Mouse (Mus musculus) hindbrain, embryonic 12.5 days (tissue): Measurements from ENCODE around the gene Magi1. TPM values are rescaled to one million over a fixed set of nuclear protein-coding genes. Genes with fewer than 3 reads are reported as not detected.

Experiments used
- ATAC-seq: fragments of 200-750 bp; cut with Nextera tagmentation; 2 replicates; pipeline ENCODE4 v1.8.0; 2017; ENCODE audit warnings: moderate TSS enrichment; ENCODE audit not compliant: low FRiP score
- H3K27ac ChIP-seq: fragments of 300-500 bp; sonication (generic); 2 replicates; pipeline ENCODE4 v1.5.1; 2016; ENCODE audit warnings: mild to moderate bottlenecking
- H3K27me3 ChIP-seq: fragments of 300-500 bp; sonication (generic); 2 replicates; pipeline ENCODE4 v1.6.1; 2016; ENCODE audit warnings: mild to moderate bottlenecking
- H3K36me3 ChIP-seq: fragments of 300-500 bp; sonication (generic); 2 replicates; pipeline ENCODE4 v1.6.1; 2016; ENCODE audit warnings: mild to moderate bottlenecking
- H3K4me1 ChIP-seq: fragments of 300-500 bp; sonication (generic); 2 replicates; pipeline ENCODE4 v1.6.1; 2016
- H3K4me2 ChIP-seq: fragments of 300-500 bp; sonication (generic); replicated peaks from 2 replicates; pipeline ENCODE4 v1.6.1; 2016; ENCODE audit warnings: mild to moderate bottlenecking
- H3K4me3 ChIP-seq: fragments of 300-500 bp; sonication (generic); 2 replicates; pipeline ENCODE4 v1.5.1; 2016; ENCODE audit warnings: mild to moderate bottlenecking
- H3K9ac ChIP-seq: fragments of 300-500 bp; sonication (generic); 2 replicates; pipeline ENCODE4 v1.6.1; 2016; ENCODE audit warnings: mild to moderate bottlenecking, moderate library complexity
- H3K9me3 ChIP-seq: fragments of 300-500 bp; sonication (generic); replicated peaks from 2 replicates; pipeline ENCODE4 v1.6.1; 2016; ENCODE audit warnings: mild to moderate bottlenecking
- WGBS: fragments of 180-500 bp; shearing (Covaris S2); methylation state at CpG from one replicate; pipeline ENCODE4 v1.1.7; 2016; 5-methylcytosine and 5-hydroxymethylcytosine counted together
- polyA plus RNA-seq: library from polyadenylated mRNA; unstranded; fragments of >200 nt; fragmentation: Nextera tagmentation; extraction: Ambion mirVana; gene quantifications from 2 replicates; pipeline ENCODE4 v1.2.1, GENCODE M21; 2016

Magi1 gene
- polyA plus RNA-seq, 1 experiment from 2014 or later = 35.9 TPM

- H3K9ac ChIP-seq = no peak overlapping the region
Observed at GRCm38 (mm10) chr6:94083459-94083858, 200.3 kb downstream of the Magi1 start.

GRCm38 (mm10) chr6:94080933-94081545, 202.7 kb downstream of the Magi1 start:
- Histone ChIP-seq H3K9ac (no peak overlapping the region), H3K4me1 (peaks cover 17% of the 10 kb centered on the region), H3K9me3 (no peaks in the 10 kb centered on the region), H3K4me3 (no peak overlapping the region), H3K27me3 (no peaks in the 10 kb centered on the region), H3K4me2 (no peak overlapping the region), H3K36me3 (no peaks in the 10 kb centered on the region), H3K27ac (no peak overlapping the region)
- WGBS = 21% methylated on average over 4 of the region's 4 CpGs
- no peak for ATAC-seq

More at GRCm38 (mm10) chr6:94083459-94083858, 200.3 kb downstream of the Magi1 start:
- Histone ChIP-seq H3K4me1 (peaks cover 17% of the 10 kb centered on the region), H3K27me3 (no peaks in the 10 kb centered on the region), H3K4me2 (no peak overlapping the region), H3K9me3 (no peaks in the 10 kb centered on the region), H3K4me3 (no peak overlapping the region), H3K27ac (no peak overlapping the region), H3K36me3 (no peaks in the 10 kb centered on the region)
- no peak for ATAC-seq
- WGBS = 87% methylated on average over 7 of the region's 7 CpGs

GRCm38 (mm10) chr6:94078934-94079333, 204.8 kb downstream of the Magi1 start:
- no peak for ATAC-seq
- Histone ChIP-seq H3K27ac (no peak overlapping the region), H3K9me3 (no peaks in the 10 kb centered on the region), H3K4me2 (no peak overlapping the region), H3K27me3 (no peaks in the 10 kb centered on the region), H3K36me3 (no peaks in the 10 kb centered on the region), H3K9ac (no peak overlapping the region), H3K4me1 (peaks cover 14% of the 10 kb centered on the region), H3K4me3 (no peak overlapping the region)
- WGBS = 31% methylated on average over 8 of the region's 8 CpGs

- Histone ChIP-seq H3K9ac (no peak overlapping the region), H3K9me3 (no peaks in the 10 kb centered on the region), H3K4me2 (no peak overlapping the region), H3K27ac (no peak overlapping the region), H3K4me1 (peaks cover 10% of the 10 kb centered on the region), H3K36me3 (no peaks in the 10 kb centered on the region), H3K27me3 (no peaks in the 10 kb centered on the region), H3K4me3 (no peak overlapping the region)
- no peak for ATAC-seq
- 90% methylated on average over 3 of the region's 3 CpGs for WGBS
Observed at GRCm38 (mm10) chr6:94077013-94077412, 206.7 kb downstream of the Magi1 start.

- H3K27me3 ChIP-seq = no peaks in the 10 kb centered on the region
- WGBS = 88% methylated on average over 4 of the region's 4 CpGs
- ATAC-seq = no peak
- no peaks in the 10 kb centered on the region for H3K36me3 ChIP-seq
- H3K9me3 ChIP-seq = no peaks in the 10 kb centered on the region
- no peak overlapping the region for H3K27ac ChIP-seq
- H3K4me2 ChIP-seq = no peak overlapping the region
- H3K9ac ChIP-seq = no peak overlapping the region
- peaks cover 10% of the 10 kb centered on the region for H3K4me1 ChIP-seq
- H3K4me3 ChIP-seq = no peak overlapping the region
Observed at GRCm38 (mm10) chr6:94075990-94076389, 207.7 kb downstream of the Magi1 start.

GRCm38 (mm10) chr6:94075228-94075627, 208.5 kb downstream of the Magi1 start:
- H3K27ac ChIP-seq = no peak overlapping the region
- WGBS = 34% methylated on average over 8 of the region's 8 CpGs
- no peaks in the 10 kb centered on the region for H3K36me3 ChIP-seq
- no peaks in the 10 kb centered on the region for H3K27me3 ChIP-seq
- H3K9ac ChIP-seq = no peak overlapping the region
- H3K4me1 ChIP-seq = peaks cover 14% of the 10 kb centered on the region
- no peak; the same call in 1 of the 2 replicates for ATAC-seq
- H3K4me2 ChIP-seq = no peak overlapping the region
- no peak overlapping the region for H3K4me3 ChIP-seq
- no peaks in the 10 kb centered on the region for H3K9me3 ChIP-seq

GRCm38 (mm10) chr6:94071676-94072075, 212.0 kb downstream of the Magi1 start:
- Histone ChIP-seq H3K27ac (no peak overlapping the region), H3K27me3 (no peaks in the 10 kb centered on the region), H3K9ac (no peak overlapping the region), H3K9me3 (no peaks in the 10 kb centered on the region), H3K4me2 (no peak overlapping the region), H3K4me3 (no peak overlapping the region), H3K4me1 (peaks cover 22% of the 10 kb centered on the region), H3K36me3 (no peaks in the 10 kb centered on the region)
- ATAC-seq = no peak
- WGBS = 76% methylated on average over 5 of the region's 5 CpGs

GRCm38 (mm10) chr6:94070702-94071101, 213.0 kb downstream of the Magi1 start:
- Histone ChIP-seq H3K27me3 (no peaks in the 10 kb centered on the region), H3K36me3 (no peaks in the 10 kb centered on the region), H3K4me3 (no peak overlapping the region), H3K4me1 (peaks cover 22% of the 10 kb centered on the region), H3K9me3 (no peaks in the 10 kb centered on the region), H3K27ac (no peak overlapping the region), H3K9ac (no peak overlapping the region), H3K4me2 (no peak overlapping the region)
- ATAC-seq = no peak
- 68% methylated on average over 3 of the region's 3 CpGs for WGBS

GRCm38 (mm10) chr6:94069421-94069820, 214.3 kb downstream of the Magi1 start:
- Histone ChIP-seq H3K36me3 (no peaks in the 10 kb centered on the region), H3K9ac (no peak overlapping the region), H3K27me3 (no peaks in the 10 kb centered on the region), H3K9me3 (no peaks in the 10 kb centered on the region), H3K27ac (no peak overlapping the region), H3K4me3 (no peak overlapping the region), H3K4me1 (peaks cover 18% of the 10 kb centered on the region), H3K4me2 (no peak overlapping the region)
- no peak for ATAC-seq
- WGBS = 74% methylated on average over 3 of the region's 3 CpGs

- Histone ChIP-seq H3K36me3 (no peaks in the 10 kb centered on the region), H3K4me3 (no peak overlapping the region), H3K27ac (no peak overlapping the region), H3K4me2 (no peak overlapping the region), H3K27me3 (no peaks in the 10 kb centered on the region), H3K9me3 (no peaks in the 10 kb centered on the region), H3K4me1 (peaks cover 18% of the 10 kb centered on the region), H3K9ac (no peak overlapping the region)
- no peak for ATAC-seq
- 47% methylated on average over 8 of the region's 8 CpGs for WGBS
Observed at GRCm38 (mm10) chr6:94067741-94068450, 215.8 kb downstream of the Magi1 start.

- ATAC-seq = no peak
- WGBS = 79% methylated on average over 4 of the region's 4 CpGs
- H3K9me3 ChIP-seq = 0 out of 2 replicates have a peak, but pooled peaks cover 1% of the 10 kb centered on the region
Observed at GRCm38 (mm10) chr6:94064832-94065231, 218.9 kb downstream of the Magi1 start.

GRCm38 (mm10) chr6:94063542-94063941, 220.2 kb downstream of the Magi1 start:
- Histone ChIP-seq H3K9ac (no peak overlapping the region), H3K4me1 (peaks cover 12% of the 10 kb centered on the region; the same call in 1 of the 2 replicates), H3K9me3 (0 out of 2 replicates have a peak, but pooled peaks cover 2% of the 10 kb centered on the region), H3K27me3 (no peaks in the 10 kb centered on the region), H3K4me2 (no peak overlapping the region), H3K36me3 (no peaks in the 10 kb centered on the region), H3K27ac (no peak overlapping the region), H3K4me3 (no peak overlapping the region)
- WGBS = 84% methylated on average over 4 of the region's 4 CpGs
- no peak for ATAC-seq

More at GRCm38 (mm10) chr6:94064832-94065231, 218.9 kb downstream of the Magi1 start:
- no peak overlapping the region for H3K4me3 ChIP-seq
- H3K27ac ChIP-seq = no peak overlapping the region
- no peak overlapping the region for H3K9ac ChIP-seq
- H3K36me3 ChIP-seq = no peaks in the 10 kb centered on the region
- H3K4me1 ChIP-seq = peaks cover 19% of the 10 kb centered on the region; the same call in 1 of the 2 replicates
- H3K27me3 ChIP-seq = no peaks in the 10 kb centered on the region
- H3K4me2 ChIP-seq = no peak overlapping the region
